Mouse (Mus musculus) left cerebral cortex, postnatal 4 days (tissue): ENCODE data around the gene Rgs7bp. TPM values are rescaled to one million over a fixed set of nuclear protein-coding genes. Genes with fewer than 3 reads are reported as not detected.

ENCODE experiments used
- DNase-seq: peaks from one replicate; pipeline ENCODE4 v3.0.0-alpha.2; 2022
- intact Hi-C: fragments of 180-260 bp; cut with DNase I; formaldehyde crosslinking; loops from one replicate; pipeline ENCODE4 v1.15.1; 2025
- total RNA-seq, 2 experiments: library from RNA; stranded (reverse); gene quantifications; 2 replicates each; pipeline ENCODE4 v1.2.3; 2021

Gene Rgs7bp
- 10 to 100 TPM; 32.5 to 34.2 TPM for total RNA-seq

DNA sequence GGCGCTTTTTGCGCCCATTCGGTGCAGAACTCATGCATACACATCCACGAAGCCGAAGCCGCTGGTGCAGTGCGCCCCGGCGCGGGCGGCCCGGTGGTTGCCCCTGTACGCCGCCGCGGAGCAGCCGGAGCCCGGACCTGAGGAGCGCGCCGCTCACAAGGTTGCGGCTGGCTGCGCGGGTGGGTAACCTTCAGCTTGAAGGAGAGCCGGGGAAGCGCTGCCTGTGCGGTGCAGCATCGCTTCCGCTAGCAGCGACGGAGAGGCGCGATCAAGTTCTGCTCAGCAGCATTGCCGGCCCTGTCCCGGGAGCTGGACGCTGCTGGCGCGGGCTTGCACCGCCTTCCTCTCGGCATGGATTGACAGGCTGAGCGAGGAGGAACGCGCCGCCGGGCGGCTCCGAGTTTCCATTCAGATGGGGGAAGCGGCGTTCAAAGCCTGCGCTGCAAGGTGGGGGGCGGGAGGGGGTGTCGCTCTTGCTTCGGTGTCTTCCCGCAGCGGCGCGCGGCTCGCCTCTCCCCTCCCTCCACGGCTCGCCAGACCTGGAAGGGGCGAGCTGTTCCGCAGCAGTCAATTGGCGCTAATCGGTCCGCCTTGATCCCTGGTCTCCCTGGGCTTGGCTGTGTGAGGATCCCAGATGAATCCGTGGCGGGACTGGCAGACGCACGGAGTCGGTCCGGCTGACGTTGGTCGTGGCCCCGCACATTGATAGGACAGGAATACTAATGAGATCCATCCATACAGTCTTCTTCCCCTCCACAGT, at the start of gene Rgs7bp:
Gene Rgs7bp, minus strand, starts transcription at position 750 of the 760 bp plus-strand sequence.
- intact Hi-C loops = loop anchor here (5.0 to 10.0 kb wide), 4 partner anchors 67 to 320 kb away; no protein-coding TSS in a partner anchor
- peak; percentile 82 for DNase-seq

GRCm38 (mm10) chr13:105104385-105104784, 49.7 kb upstream of the Rgs7bp start:
- intact Hi-C loops = no loop called here
- DNase-seq = no peak

DNA sequence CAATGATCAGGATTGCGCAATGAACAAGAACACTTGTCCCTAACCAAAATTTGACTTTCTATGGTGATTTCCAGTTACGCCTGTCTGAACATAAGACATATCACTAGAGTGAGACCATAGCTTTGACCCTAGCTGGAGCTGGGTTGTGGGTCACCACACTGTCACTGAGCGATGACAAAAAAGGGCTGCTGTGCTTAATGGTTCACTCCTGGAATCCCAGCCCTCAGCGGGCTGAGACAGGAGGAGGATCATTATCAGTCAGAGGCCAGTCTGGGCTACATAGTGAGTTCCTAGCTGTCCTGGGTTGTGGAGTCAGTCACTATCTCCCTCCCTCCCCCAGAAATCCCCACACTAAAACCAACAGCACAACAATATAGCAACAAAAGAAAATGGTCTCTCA, 46.0 kb upstream of the Rgs7bp start:
- DNase-seq = no peak
- intact Hi-C loops = no loop called here

DNA sequence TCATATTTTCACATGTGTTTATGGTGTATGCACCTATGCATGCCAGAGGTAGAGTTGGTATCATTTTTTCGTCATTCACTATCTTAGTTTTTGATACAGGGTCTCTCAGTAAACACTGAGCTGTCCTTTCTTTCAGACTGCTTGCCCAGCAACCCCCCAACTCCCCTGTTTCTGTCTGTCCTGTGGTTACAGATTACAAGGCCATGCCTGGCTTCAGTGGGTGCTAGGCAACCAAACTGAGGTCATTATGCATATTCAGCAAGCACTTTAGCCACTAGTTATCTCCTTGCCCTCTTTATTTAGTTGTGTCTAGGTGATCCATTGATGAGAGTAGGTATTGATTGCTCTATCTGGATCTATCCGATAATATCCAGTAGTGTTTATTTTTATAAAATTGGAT, 41.6 kb upstream of the Rgs7bp start:
- intact Hi-C loops = no loop called here
- no peak for DNase-seq

DNA sequence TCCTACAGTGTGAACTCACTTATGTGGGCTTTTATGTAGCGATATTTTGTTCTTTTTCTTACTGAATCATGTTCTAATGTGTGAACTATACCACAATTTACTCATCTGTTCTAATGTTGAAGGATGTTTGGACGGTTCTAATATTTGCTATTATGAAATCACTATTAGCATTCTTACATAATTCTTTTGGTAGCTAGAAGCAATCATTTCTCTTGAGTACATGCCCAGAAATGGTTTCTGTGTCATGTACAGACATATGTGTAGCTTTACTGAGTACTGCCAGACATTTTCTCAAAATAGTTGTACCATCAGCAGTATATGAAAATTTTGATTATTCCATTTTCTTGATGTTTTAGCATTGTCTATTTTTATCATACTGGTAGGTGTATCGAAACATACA, 34.5 kb upstream of the Rgs7bp start:
- DNase-seq = no peak
- intact Hi-C loops = no loop called here

GRCm38 (mm10) chr13:105081862-105082261, 27.1 kb upstream of the Rgs7bp start, which contains the start of gene 4933425L06Rik:
4933425L06Rik (plus strand) TSS chr13:105082122.
- DNase-seq = no peak
- intact Hi-C loops = no loop called here

- DNase-seq = no peak
- intact Hi-C loops = no loop called here
Measured at GRCm38 (mm10) chr13:105066890-105067845, 12.4 kb upstream of the Rgs7bp start.

DNA sequence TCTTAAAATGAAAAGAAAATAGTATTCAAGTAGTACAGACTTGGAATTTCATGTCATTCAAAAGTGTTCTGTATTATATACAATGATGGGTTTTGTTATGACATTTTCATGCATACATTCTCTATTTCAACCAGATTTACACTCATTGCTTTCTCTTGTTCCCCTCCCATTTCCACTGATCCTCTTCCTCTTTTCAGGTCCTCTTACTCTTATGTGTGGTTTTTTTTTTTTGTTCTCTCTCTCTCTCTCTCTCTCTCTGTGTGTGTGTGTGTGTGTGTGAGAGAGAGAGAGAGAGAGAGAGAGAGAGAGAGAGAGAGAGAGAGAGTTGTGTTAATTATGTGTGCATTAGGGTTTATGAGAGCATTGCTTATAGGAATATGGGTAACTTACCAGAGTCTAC, 11.4 kb upstream of the Rgs7bp start:
- no peak for DNase-seq
- intact Hi-C loops = no loop called here

DNA sequence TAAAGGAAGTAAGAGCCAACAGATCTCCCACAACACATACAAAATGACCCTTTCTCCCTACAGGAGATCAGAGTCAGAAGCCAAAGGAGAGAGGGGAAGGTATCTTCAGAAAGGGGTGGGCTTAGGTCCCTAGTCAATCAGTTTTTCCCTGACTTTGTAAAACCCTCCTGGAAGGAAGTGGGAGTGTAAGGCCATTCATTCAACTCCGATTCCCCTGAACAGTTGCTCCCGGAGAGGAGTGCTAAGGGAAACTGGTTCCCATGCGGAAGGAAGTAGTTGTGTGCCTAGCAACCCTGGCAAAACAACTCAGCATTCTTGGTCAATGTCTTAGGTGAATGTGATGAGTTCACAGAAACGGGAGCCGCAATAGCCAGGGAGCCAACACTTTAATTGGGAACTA, 644 bp upstream of the Rgs7bp start:
- DNase-seq = no peak
- intact Hi-C loops = loop anchor here (10.0 kb wide), 2 partner anchors 169 to 319 kb away; no protein-coding TSS in a partner anchor

DNA sequence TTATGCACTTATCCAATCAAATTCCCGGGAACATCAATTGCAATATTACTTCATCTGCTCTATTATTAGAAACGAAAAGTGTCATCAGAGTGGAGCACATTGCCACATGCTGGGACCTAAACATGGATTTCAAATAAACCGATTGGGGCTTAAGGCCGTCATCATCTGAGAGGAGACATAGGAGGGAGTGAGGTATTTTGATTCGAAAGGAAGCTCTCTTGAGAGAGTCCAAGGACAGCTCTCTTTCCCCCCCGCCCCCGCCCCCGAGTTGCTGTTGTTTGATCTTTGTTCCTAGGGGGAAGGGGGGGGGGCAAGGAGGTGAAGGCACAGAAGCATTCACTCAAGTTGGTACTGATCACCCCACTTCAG, 195 bp upstream of the Rgs7bp start:
- DNase-seq = no peak
- intact Hi-C loops = loop anchor here (5.0 to 10.0 kb wide), 4 partner anchors 68 to 320 kb away; no protein-coding TSS in a partner anchor

- intact Hi-C loops = loop anchor here (5.0 to 10.0 kb wide), 4 partner anchors 66 to 321 kb away; no protein-coding TSS in a partner anchor
- peak; percentile 20 for DNase-seq
Measured at GRCm38 (mm10) chr13:105053618-105054017, 1.1 kb downstream of the Rgs7bp start.

DNA sequence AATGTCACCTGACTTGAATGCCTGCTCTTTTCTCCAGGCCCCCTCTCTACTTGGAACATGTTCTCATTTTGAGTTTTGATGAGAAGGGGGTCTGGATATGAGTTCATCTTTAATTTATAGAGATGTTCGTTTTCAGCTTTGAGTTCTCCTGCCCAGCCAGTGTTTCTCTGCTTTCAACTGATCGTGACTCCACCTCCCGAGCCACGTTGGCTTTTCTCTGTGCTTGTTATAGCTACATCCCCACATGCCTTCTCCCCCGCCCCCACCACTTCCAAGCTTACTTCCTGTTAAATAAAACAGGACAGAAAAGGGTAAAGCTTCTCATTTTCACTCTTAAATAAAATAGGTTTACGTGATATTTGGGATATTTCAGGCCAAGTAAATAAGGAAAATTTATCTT, 3.3 kb downstream of the Rgs7bp start:
- DNase-seq = no peak
- intact Hi-C loops = loop anchor here (5.0 to 10.0 kb wide), 4 partner anchors 64 to 323 kb away; no protein-coding TSS in a partner anchor

GRCm38 (mm10) chr13:105048662-105049061, 6.1 kb downstream of the Rgs7bp start:
- intact Hi-C loops = no loop called here

GRCm38 (mm10) chr13:105047377-105047776, 7.4 kb downstream of the Rgs7bp start:
- intact Hi-C loops = no loop called here
- no peak for DNase-seq

More at GRCm38 (mm10) chr13:105048662-105049061, 6.1 kb downstream of the Rgs7bp start:
- DNase-seq = no peak

- no peak for DNase-seq
Measured at GRCm38 (mm10) chr13:105043882-105044281, 10.8 kb downstream of the Rgs7bp start.

GRCm38 (mm10) chr13:105038334-105038733, 16.4 kb downstream of the Rgs7bp start:
- intact Hi-C loops = no loop called here
- DNase-seq = no peak

More at GRCm38 (mm10) chr13:105043882-105044281, 10.8 kb downstream of the Rgs7bp start:
- intact Hi-C loops = no loop called here

DNA sequence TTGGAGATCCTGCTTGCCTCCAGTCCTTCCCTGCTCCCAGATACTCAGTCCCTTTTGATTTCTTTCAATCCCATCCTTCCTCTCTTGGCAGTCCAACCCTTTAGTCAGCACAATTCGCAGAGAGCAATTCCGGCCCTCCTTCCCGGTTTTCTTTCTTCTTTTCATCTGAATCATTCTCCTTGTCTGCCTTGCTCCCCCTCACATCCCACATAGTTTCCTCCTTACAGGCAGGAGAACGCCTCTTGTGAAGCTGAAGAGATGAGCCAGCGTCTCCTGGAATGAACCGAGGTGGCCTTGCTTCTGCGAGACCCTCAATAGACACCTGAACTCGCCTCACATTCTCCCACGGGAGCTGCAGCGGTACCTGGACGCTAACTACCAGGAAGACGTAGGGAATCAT, 16.9 kb downstream of the Rgs7bp start:
- no peak for DNase-seq
- intact Hi-C loops = no loop called here

DNA sequence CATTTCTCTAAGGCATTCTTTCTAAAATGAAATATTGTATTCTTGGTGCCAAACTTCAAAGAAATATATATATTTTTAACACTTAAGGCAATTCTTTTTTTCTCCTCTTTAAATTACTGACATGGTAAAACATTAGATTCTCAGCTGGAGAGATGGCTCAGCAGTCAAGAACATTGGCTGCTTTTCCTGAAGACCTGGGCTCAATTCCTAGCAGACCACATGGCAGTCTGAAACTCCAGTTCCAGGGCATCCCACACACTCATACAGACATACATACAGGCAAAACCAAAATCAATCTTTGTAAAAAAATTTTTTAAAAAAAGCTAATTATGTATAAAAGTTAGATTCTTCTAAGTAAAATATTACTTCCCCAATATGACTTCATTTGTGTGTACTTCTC, 22.8 kb downstream of the Rgs7bp start:
- DNase-seq = no peak

DNA sequence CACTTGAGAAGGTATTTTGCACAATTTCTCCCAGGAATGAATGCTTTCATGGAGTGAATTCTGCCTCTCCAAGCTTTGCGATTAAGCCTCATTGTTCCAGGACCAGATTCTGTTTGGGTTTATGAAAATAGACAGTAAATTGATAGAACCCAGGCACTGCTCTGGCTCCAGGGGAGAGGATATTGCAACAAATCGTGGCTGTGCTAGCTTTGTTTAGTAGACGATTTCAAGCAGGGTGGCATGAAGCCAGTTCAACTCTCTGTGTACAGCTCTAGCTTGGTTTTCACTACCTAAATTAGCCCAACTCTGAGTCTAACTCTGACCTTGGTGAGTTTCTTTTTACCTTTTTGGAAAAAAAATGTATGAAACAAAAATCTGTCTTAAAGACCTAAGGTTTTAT, 26.5 kb downstream of the Rgs7bp start:
- intact Hi-C loops = no loop called here
- no peak for DNase-seq

More for the DNA sequence above, 22.8 kb downstream of the Rgs7bp start:
- intact Hi-C loops = no loop called here

DNA sequence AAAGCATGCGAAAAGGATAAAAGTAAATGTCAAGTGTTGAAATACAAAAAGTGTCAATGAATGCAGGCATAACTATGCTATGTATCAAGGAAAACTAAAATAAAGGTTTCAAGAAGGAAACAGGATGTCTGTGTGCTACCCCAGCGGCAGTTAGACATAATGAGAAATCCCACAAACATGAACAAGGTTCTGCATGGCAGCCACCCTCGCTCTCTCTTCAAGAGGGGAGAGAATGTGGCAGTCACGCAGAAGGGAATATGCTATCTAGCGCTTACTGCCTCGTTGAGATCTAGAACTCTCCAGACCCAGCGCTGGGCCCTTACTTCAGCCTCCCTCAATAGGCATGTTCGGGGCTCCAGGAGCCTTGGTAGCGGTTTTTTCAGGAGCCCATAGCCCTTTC, 38.2 kb downstream of the Rgs7bp start:
- DNase-seq = no peak
- intact Hi-C loops = no loop called here
